Mouse (Mus musculus) embryonic facial prominence, embryonic 15.5 days (tissue): ENCODE measurements at regions not wholly inside any gene's neighbourhood (a gene's known extent, or its start where the extent isn't known, plus 50 kb on each side); places are given as distances from the start of the nearest gene placed in this dataset.

Experiments
- ATAC-seq: fragments of 200-750 bp; cut with Nextera tagmentation; 2 replicates; pipeline ENCODE4 v1.8.0; 2017; ENCODE audit warnings: low read depth, moderate TSS enrichment; ENCODE audit not compliant: insufficient number of reproducible peaks, low FRiP score, low TSS enrichment
- H3K27ac ChIP-seq: fragments of 300-500 bp; sonication (generic); replicated peaks from 2 replicates; pipeline ENCODE4 v1.5.1; 2015; ENCODE audit warnings: mild to moderate bottlenecking, inconsistent platforms
- H3K27me3 ChIP-seq: fragments of 300-500 bp; sonication (generic); 2 replicates; pipeline ENCODE4 v1.6.1; 2015; ENCODE audit warnings: inconsistent platforms
- H3K36me3 ChIP-seq: fragments of 300-500 bp; sonication (generic); 2 replicates; pipeline ENCODE4 v1.6.1; 2015; ENCODE audit warnings: mild to moderate bottlenecking, inconsistent platforms
- H3K4me1 ChIP-seq: fragments of 300-500 bp; sonication (generic); 2 replicates; pipeline ENCODE4 v1.6.1; 2015; ENCODE audit warnings: inconsistent platforms
- H3K4me2 ChIP-seq: fragments of 300-500 bp; sonication (generic); replicated peaks from 2 replicates; pipeline ENCODE4 v1.6.1; 2015; ENCODE audit warnings: mild to moderate bottlenecking, inconsistent platforms
- H3K4me3 ChIP-seq: fragments of 300-500 bp; sonication (generic); replicated peaks from 2 replicates; pipeline ENCODE4 v1.5.1; 2015; ENCODE audit warnings: mild to moderate bottlenecking, inconsistent platforms
- H3K9ac ChIP-seq: fragments of 300-500 bp; sonication (generic); 2 replicates; pipeline ENCODE4 v1.6.1; 2015; ENCODE audit warnings: inconsistent platforms
- H3K9me3 ChIP-seq: fragments of 300-500 bp; sonication (generic); replicated peaks from 2 replicates; pipeline ENCODE4 v1.6.1; 2016; ENCODE audit warnings: inconsistent platforms
- WGBS: fragments of 180-500 bp; shearing (Covaris S2); methylation state at CpG from one replicate; pipeline ENCODE4 v1.1.7; 2015; 5-methylcytosine and 5-hydroxymethylcytosine counted together

GRCm38 (mm10) chr17:7633382-7634290, 193.5 kb downstream of the Fndc1 start:
- 24% methylated on average over 9 of the region's 9 CpGs for WGBS
- H3K27ac ChIP-seq: peak overlapping the region; percentile 78
- H3K36me3 ChIP-seq: no peaks in the 10 kb centered on the region

DNA sequence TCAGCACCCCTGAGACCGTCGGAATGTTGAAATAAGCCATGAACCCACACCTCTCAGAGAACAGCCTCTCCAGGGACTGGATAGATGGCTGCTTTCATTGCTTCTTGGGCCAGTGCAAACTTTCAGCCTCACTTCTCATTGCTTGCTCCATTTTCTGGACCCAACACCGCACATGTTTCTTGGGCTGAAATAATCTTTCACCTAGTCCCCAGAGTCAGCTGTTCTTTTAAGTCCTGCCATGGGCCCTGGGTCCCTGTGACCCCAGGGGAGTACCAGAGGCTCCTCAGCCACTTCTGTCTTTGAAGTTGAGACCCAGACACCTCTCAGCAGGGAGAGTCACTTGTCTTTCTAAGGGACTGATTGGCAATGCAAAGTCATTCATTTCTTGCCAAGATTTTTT, 201.4 kb downstream of the Fndc1 start:
- H3K9ac ChIP-seq: no peak overlapping the region
- H3K4me3 ChIP-seq: no peak overlapping the region
- no peak overlapping the region for H3K4me2 ChIP-seq
- H3K4me1 ChIP-seq: no peaks in the 10 kb centered on the region
- H3K27me3 ChIP-seq: no peaks in the 10 kb centered on the region
- ATAC-seq: no peak
- no peak overlapping the region for H3K27ac ChIP-seq
- no peaks in the 10 kb centered on the region for H3K9me3 ChIP-seq
- 84% methylated on average over 3 of the region's 3 CpGs for WGBS
- no peaks in the 10 kb centered on the region for H3K36me3 ChIP-seq

More at GRCm38 (mm10) chr17:7633382-7634290, 193.5 kb downstream of the Fndc1 start:
- Histone ChIP-seq H3K9ac (no peak overlapping the region), H3K4me3 (no peak overlapping the region), H3K9me3 (no peaks in the 10 kb centered on the region), H3K27me3 (no peaks in the 10 kb centered on the region), H3K4me2 (no peak overlapping the region), H3K4me1 (peaks cover 19% of the 10 kb centered on the region)
- ATAC-seq: peak; percentile 43

- Histone ChIP-seq H3K4me1 (no peaks in the 10 kb centered on the region), H3K27me3 (no peaks in the 10 kb centered on the region), H3K9me3 (no peaks in the 10 kb centered on the region), H3K4me3 (no peak overlapping the region), H3K9ac (no peak overlapping the region), H3K4me2 (no peak overlapping the region), H3K36me3 (no peaks in the 10 kb centered on the region), H3K27ac (no peak overlapping the region)
- no peak for ATAC-seq
- 82% methylated on average over 3 of the region's 3 CpGs for WGBS
Measured at GRCm38 (mm10) chr17:7623392-7623791, 203.7 kb downstream of the Fndc1 start.

DNA sequence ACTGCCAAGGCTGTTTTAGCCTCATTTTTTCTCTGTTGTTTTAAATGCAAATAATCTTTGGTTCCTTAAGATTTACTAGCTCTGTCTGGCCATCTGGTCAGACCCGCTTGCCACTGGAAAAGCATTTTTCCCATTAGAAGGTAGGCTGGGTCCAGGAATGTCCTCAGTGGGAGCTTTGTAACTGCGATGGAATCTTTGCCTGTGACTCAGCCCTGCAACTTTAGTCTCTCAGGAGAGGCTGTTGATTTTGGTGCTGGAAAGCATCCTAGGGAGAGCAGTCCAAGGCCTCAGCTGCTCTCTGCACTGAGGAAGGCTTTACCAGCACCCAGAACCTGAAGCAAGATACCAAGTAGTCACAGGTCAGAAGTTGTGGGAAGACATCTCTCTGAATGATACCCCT, 205.8 kb downstream of the Fndc1 start:
- 79% methylated on average over 2 of the region's 2 CpGs for WGBS
- no peak overlapping the region for H3K4me3 ChIP-seq

DNA sequence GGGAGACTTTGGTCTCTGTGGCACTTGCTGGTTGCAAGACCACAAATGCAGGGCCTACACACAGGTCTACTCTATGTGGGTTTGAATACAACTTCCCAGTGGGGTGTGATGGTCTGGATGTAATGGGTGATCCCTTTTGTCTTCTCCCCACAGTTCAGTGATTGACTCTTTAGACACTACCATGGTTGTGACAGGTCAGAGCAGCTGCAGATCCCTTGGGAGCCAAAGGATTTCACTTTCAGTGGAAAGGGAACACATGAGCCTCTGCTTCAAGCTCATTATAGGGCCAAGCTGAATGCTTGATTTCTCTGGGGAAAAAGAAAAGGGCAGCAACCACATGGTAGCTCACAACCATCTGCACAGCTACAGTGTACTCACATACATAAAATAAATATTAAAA, 206.9 kb downstream of the Fndc1 start:
- Histone ChIP-seq H3K27me3 (no peaks in the 10 kb centered on the region), H3K27ac (no peak overlapping the region), H3K4me1 (no peaks in the 10 kb centered on the region), H3K36me3 (no peaks in the 10 kb centered on the region), H3K4me2 (no peak overlapping the region), H3K4me3 (no peak overlapping the region), H3K9me3 (no peaks in the 10 kb centered on the region), H3K9ac (no peak overlapping the region)
- ATAC-seq: no peak

More for the DNA sequence above, 205.8 kb downstream of the Fndc1 start:
- no peak overlapping the region for H3K4me2 ChIP-seq
- no peak overlapping the region for H3K9ac ChIP-seq
- no peaks in the 10 kb centered on the region for H3K36me3 ChIP-seq
- no peaks in the 10 kb centered on the region for H3K9me3 ChIP-seq
- no peaks in the 10 kb centered on the region for H3K4me1 ChIP-seq
- no peak overlapping the region for H3K27ac ChIP-seq
- H3K27me3 ChIP-seq: no peaks in the 10 kb centered on the region
- ATAC-seq: no peak

GRCm38 (mm10) chr17:7619641-7620040, 207.5 kb downstream of the Fndc1 start:
- H3K9me3 ChIP-seq: no peaks in the 10 kb centered on the region
- no peaks in the 10 kb centered on the region for H3K36me3 ChIP-seq
- H3K27me3 ChIP-seq: no peaks in the 10 kb centered on the region
- no peak overlapping the region for H3K27ac ChIP-seq
- no peak overlapping the region for H3K4me2 ChIP-seq
- no peak overlapping the region for H3K9ac ChIP-seq
- ATAC-seq: no peak
- no peak overlapping the region for H3K4me3 ChIP-seq
- no peaks in the 10 kb centered on the region for H3K4me1 ChIP-seq
- 61% methylated on average over 5 of the region's 5 CpGs for WGBS

GRCm38 (mm10) chr17:7608046-7608445, 219.1 kb downstream of the Fndc1 start:
- H3K9ac ChIP-seq: no peak overlapping the region
- 0 out of 2 replicates have a peak overlapping the region, but pooled peaks have one; percentile 7 for H3K27ac ChIP-seq
- no peaks in the 10 kb centered on the region for H3K27me3 ChIP-seq
- H3K9me3 ChIP-seq: no peaks in the 10 kb centered on the region
- no peak overlapping the region for H3K4me3 ChIP-seq
- no peak; the same call in 1 of the 2 replicates for ATAC-seq
- no peak overlapping the region for H3K4me2 ChIP-seq
- WGBS: 63% methylated on average over 11 of the region's 11 CpGs
- 0 out of 2 replicates have a peak, but pooled peaks cover 8% of the 10 kb centered on the region for H3K4me1 ChIP-seq
- H3K36me3 ChIP-seq: no peaks in the 10 kb centered on the region

DNA sequence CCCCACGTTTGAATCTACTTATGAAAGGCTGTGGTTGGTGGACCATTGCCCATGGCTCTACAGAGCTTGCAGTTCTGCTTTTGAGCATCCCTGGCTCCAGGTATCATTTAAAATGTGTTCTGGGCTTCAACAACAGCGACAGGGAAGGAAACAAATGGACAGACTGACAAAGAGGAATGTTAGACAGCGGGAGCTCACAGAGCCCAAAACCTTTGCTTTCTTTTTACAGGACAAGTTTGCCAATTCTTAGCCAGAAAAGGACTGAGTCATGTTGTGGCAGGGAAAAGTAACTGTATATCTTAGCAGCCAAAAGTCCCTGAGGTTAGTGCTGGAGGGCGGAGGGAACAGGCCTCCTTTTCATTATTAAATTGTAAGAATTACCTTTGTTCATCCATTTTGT, 219.7 kb downstream of the Fndc1 start:
- Histone ChIP-seq H3K4me2 (no peak overlapping the region), H3K27me3 (no peaks in the 10 kb centered on the region), H3K4me3 (no peak overlapping the region), H3K36me3 (no peaks in the 10 kb centered on the region), H3K4me1 (0 out of 2 replicates have a peak, but pooled peaks cover 8% of the 10 kb centered on the region), H3K27ac (no peak overlapping the region), H3K9ac (no peak overlapping the region), H3K9me3 (no peaks in the 10 kb centered on the region)
- 75% methylated on average over 4 of the region's 4 CpGs for WGBS
- ATAC-seq: no peak

DNA sequence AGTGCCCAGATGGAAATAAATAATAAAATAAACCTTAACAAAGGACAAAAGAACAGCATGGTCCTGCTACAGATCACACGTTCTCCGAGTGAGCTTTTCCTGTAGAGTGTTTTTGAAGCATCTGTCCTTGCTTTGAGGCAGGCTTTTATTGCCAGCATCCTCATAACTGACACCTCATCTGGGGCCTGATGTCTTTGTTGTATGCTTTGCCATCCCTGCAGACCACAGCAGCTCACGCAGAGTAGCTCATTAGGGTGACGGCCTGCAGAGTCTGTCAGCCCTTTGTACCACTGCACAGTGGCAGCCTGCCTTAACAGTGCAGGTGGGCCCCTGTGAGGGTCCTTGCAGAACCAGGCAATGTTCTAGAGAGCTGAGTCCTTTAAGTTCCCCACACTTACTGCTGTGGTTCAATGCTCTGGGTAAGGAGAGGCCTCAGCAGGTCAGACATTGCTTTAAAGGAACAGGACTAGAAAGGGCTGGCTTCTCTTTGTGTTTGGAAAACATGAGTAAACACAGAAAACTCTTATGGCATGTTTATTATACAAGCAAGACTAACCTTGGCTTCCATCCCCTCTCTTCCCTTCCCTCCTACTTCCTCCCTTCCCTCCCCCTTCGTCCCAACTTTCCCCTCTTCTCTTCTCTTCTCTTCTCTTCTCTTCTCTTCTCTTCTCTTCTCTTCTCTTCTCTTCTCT, 219.7 kb upstream of the Unc93a2 start:
- Histone ChIP-seq H3K4me1 (0 out of 2 replicates have a peak, but pooled peaks cover 8% of the 10 kb centered on the region), H3K27ac (no peak overlapping the region), H3K4me2 (no peak overlapping the region), H3K4me3 (no peak overlapping the region), H3K36me3 (no peaks in the 10 kb centered on the region), H3K9me3 (no peaks in the 10 kb centered on the region), H3K9ac (no peak overlapping the region), H3K27me3 (no peaks in the 10 kb centered on the region)
- ATAC-seq: 0 out of 2 replicates have a peak, but pooled peaks have one; percentile 15
- 65% methylated on average over 5 of the region's 5 CpGs for WGBS

DNA sequence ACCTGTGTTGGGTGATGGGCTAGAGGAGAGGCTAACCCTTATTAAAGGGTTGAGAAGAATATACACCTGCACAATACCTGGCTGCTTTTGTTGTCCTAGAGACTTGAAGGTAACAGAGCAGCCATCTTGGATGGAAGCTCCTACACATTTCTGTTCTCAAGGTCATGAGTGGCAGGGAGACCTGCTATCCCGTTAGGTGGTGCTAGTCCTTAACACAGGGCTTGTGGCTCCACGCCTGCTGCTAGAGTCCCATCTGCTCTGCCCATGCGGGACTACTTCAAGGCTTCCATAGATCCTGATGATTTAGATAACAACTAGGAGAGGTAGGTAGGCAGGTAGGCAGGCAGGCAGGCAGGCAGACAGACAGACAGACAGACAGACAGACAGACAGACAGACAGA, 218.8 kb upstream of the Unc93a2 start:
- no peak overlapping the region for H3K4me3 ChIP-seq
- no peaks in the 10 kb centered on the region for H3K36me3 ChIP-seq
- H3K9ac ChIP-seq: no peak overlapping the region
- no peak overlapping the region for H3K27ac ChIP-seq
- WGBS: 91% methylated on average over 3 of the region's 3 CpGs
- 0 out of 2 replicates have a peak, but pooled peaks cover 8% of the 10 kb centered on the region for H3K4me1 ChIP-seq
- no peak overlapping the region for H3K4me2 ChIP-seq
- no peak for ATAC-seq
- H3K27me3 ChIP-seq: no peaks in the 10 kb centered on the region
- H3K9me3 ChIP-seq: no peaks in the 10 kb centered on the region

GRCm38 (mm10) chr17:7600555-7600954, 215.3 kb upstream of the Unc93a2 start:
- Histone ChIP-seq H3K9me3 (no peaks in the 10 kb centered on the region), H3K9ac (no peak overlapping the region), H3K4me1 (0 out of 2 replicates have a peak, but pooled peaks cover 2% of the 10 kb centered on the region), H3K4me3 (no peak overlapping the region), H3K4me2 (no peak overlapping the region), H3K27ac (no peak overlapping the region), H3K36me3 (no peaks in the 10 kb centered on the region), H3K27me3 (no peaks in the 10 kb centered on the region)
- 53% methylated on average over 2 of the region's 2 CpGs for WGBS
- no peak for ATAC-seq
